Mouse (Mus musculus): ENCODE measurements around the gene Fgd4. TPM values are rescaled to one million over a fixed set of nuclear protein-coding genes. Genes with fewer than 3 reads are reported as not detected.
"Not testable (repeated sequence)": the region's sequence is repeated elsewhere in the genome, so short reads cannot be mapped to it uniquely, and the experiment has no call there.

Fgd4 gene
- polyA plus RNA-seq, 1 experiment from 2014 or later: 16.2 TPM

DNA sequence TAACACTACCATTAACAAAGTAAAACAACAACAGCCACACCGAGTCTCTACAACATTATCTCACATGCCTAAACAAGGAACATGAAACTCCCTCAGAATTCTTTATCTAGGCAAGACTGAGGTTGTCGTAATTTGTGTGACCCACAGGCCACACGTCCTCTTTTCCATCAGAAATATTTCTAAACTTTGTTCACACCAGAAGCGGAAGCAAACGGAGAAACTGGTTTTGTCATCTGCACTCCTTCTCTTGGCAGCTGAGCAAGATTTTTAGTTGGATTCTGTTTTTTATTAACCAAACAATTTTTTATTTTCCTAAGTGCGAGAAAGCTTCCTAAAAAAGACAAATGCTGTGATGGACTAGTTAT is 73.6 kb downstream of the Fgd4 start:
- no peak for ATAC-seq (ENCODE audit: low FRiP score, low TSS enrichment)
- peak overlapping the region; percentile 57; the same call in 1 of the 2 replicates for H3K27ac ChIP-seq (ENCODE audit: low read depth, low read length)
- H3K4me3 ChIP-seq (ENCODE audit: low read length): no peak overlapping the region
- 45% methylated on average over 6 of the region's 6 CpGs for WGBS
- H3K27me3 ChIP-seq (ENCODE audit: control insufficient read depth, insufficient read depth, low read length): no peaks in the 10 kb centered on the region
- H3K36me3 ChIP-seq (ENCODE audit: control insufficient read depth, insufficient read depth, low read length): no peaks in the 10 kb centered on the region
- peaks cover 5% of the 10 kb centered on the region; the same call in 1 of the 2 replicates for H3K4me1 ChIP-seq (ENCODE audit: control insufficient read depth, insufficient read depth, low read length)
- H3K9ac ChIP-seq (ENCODE audit: low read depth, low read length): no peak overlapping the region
- H3K4me2 ChIP-seq (replicated peaks; ENCODE audit: low read depth, low read length): no peak overlapping the region; the same call in 1 of the 2 replicates
- no peaks in the 10 kb centered on the region for H3K9me3 ChIP-seq (ENCODE audit: control insufficient read depth, low read length)

DNA sequence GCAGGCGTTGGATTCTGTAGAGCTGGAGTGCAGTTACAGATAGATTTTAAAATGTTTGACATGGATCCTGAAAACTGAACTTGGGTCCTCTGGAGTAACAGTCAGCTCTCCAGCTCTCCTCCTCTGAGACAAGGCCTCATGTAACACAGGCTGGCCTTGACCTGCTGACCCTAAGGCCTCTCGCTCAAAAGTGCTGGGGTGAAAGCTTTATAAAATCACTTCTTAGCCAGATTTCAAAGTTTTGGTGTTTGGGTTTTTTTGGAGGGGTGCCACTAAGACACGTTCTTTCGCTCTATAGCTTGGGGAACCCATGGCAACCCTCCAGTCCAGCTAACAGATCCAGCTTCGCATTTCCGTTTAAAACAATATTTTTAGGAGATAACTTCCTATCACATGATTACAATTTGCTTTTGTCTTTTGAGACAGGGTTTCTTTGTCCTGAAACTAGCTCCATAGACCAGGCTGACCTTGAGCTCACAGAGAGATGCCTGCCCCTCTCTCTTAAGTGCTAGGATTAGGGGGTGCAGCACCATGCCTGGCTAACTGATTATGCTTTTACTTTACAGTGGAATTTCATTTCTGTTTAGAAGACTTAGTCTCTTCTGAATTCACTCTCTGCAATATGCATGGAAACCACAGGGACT is 74.1 kb downstream of the Fgd4 start:
- Histone ChIP-seq H3K27ac (ENCODE audit: low read depth, low read length) (peak overlapping the region; percentile 57; the same call in 1 of the 2 replicates), H3K9ac (ENCODE audit: low read depth, low read length) (no peak overlapping the region), H3K27me3 (ENCODE audit: control insufficient read depth, insufficient read depth, low read length) (no peaks in the 10 kb centered on the region), H3K4me3 (ENCODE audit: low read length) (no peak overlapping the region), H3K36me3 (ENCODE audit: control insufficient read depth, insufficient read depth, low read length) (no peaks in the 10 kb centered on the region), H3K4me1 (ENCODE audit: control insufficient read depth, insufficient read depth, low read length) (peaks cover 5% of the 10 kb centered on the region; the same call in 1 of the 2 replicates), H3K9me3 (ENCODE audit: control insufficient read depth, low read length) (no peaks in the 10 kb centered on the region), H3K4me2 (replicated peaks; ENCODE audit: low read depth, low read length) (no peak overlapping the region; the same call in 1 of the 2 replicates)
- ATAC-seq (ENCODE audit: low FRiP score, low TSS enrichment): no peak
- 70% methylated on average over 6 of the region's 6 CpGs for WGBS

- ATAC-seq (ENCODE audit: low FRiP score, low TSS enrichment): no peak
- no peak overlapping the region for H3K4me3 ChIP-seq (ENCODE audit: low read length)
- WGBS: 72% methylated on average over 3 of the region's 3 CpGs
- no peak overlapping the region for H3K4me2 ChIP-seq (replicated peaks; ENCODE audit: low read depth, low read length)
- no peak overlapping the region for H3K9ac ChIP-seq (ENCODE audit: low read depth, low read length)
- no peaks in the 10 kb centered on the region for H3K36me3 ChIP-seq (ENCODE audit: control insufficient read depth, insufficient read depth, low read length)
- H3K4me1 ChIP-seq (ENCODE audit: control insufficient read depth, insufficient read depth, low read length): peaks cover 5% of the 10 kb centered on the region; the same call in 1 of the 2 replicates
- no peaks in the 10 kb centered on the region for H3K27me3 ChIP-seq (ENCODE audit: control insufficient read depth, insufficient read depth, low read length)
- no peak overlapping the region for H3K27ac ChIP-seq (ENCODE audit: low read depth, low read length)
- no peaks in the 10 kb centered on the region for H3K9me3 ChIP-seq (ENCODE audit: control insufficient read depth, low read length)
Observed at GRCm38 (mm10) chr16:16525266-16525904, 75.0 kb downstream of the Fgd4 start.

- H3K4me1 ChIP-seq (ENCODE audit: control insufficient read depth, insufficient read depth, low read length): peaks cover 5% of the 10 kb centered on the region; the same call in 1 of the 2 replicates
- ATAC-seq (ENCODE audit: low FRiP score, low TSS enrichment): no peak
- H3K27me3 ChIP-seq (ENCODE audit: control insufficient read depth, insufficient read depth, low read length): no peaks in the 10 kb centered on the region
- no peaks in the 10 kb centered on the region for H3K36me3 ChIP-seq (ENCODE audit: control insufficient read depth, insufficient read depth, low read length)
- H3K4me3 ChIP-seq (ENCODE audit: low read length): no peak overlapping the region
- H3K4me2 ChIP-seq (replicated peaks; ENCODE audit: low read depth, low read length): no peak overlapping the region
- 77% methylated on average over 2 of the region's 2 CpGs for WGBS
- no peak overlapping the region for H3K9ac ChIP-seq (ENCODE audit: low read depth, low read length)
- H3K27ac ChIP-seq (ENCODE audit: low read depth, low read length): no peak overlapping the region
- H3K9me3 ChIP-seq (ENCODE audit: control insufficient read depth, low read length): no peaks in the 10 kb centered on the region
Observed at GRCm38 (mm10) chr16:16523632-16524031, 76.7 kb downstream of the Fgd4 start.

- not testable (repeated sequence) for ATAC-seq (ENCODE audit: low FRiP score, low TSS enrichment); H3K9ac ChIP-seq (ENCODE audit: low read depth, low read length); H3K4me1 ChIP-seq (ENCODE audit: control insufficient read depth, insufficient read depth, low read length); H3K9me3 ChIP-seq (ENCODE audit: control insufficient read depth, low read length); H3K27me3 ChIP-seq (ENCODE audit: control insufficient read depth, insufficient read depth, low read length); H3K36me3 ChIP-seq (ENCODE audit: control insufficient read depth, insufficient read depth, low read length); H3K4me3 ChIP-seq (ENCODE audit: low read length); H3K4me2 ChIP-seq (replicated peaks; ENCODE audit: low read depth, low read length); H3K27ac ChIP-seq (ENCODE audit: low read depth, low read length)
- 78% methylated on average over 2 of the region's 2 CpGs for WGBS
Observed at GRCm38 (mm10) chr16:16522869-16523268, 77.5 kb downstream of the Fgd4 start.

DNA sequence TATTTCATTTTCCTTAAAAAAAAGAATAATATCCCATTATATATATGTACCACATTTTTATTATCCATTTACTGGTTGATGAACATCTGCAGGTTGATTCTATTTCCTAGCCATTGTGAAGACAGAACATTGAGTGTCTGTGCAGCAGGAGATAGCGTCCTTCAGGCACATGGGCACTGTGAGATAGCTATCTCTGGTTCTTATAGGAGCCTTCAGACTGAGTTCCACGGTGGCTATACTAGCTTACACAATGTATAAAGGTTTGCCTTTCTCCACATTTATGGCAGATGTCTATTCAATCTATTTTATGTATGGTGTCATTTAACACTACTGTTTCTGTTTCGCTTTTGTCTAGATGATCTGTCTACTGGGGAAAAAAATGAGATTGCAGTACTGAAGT is 98.9 kb downstream of the Fgd4 start:
- no peak overlapping the region for H3K9ac ChIP-seq (ENCODE audit: low read depth, low read length)
- ATAC-seq (ENCODE audit: low FRiP score, low TSS enrichment): no peak
- no peaks in the 10 kb centered on the region for H3K9me3 ChIP-seq (ENCODE audit: control insufficient read depth, low read length)
- no peak overlapping the region for H3K4me3 ChIP-seq (ENCODE audit: low read length)
- H3K27me3 ChIP-seq (ENCODE audit: control insufficient read depth, insufficient read depth, low read length): no peaks in the 10 kb centered on the region
- H3K27ac ChIP-seq (ENCODE audit: low read depth, low read length): no peak overlapping the region
- H3K4me1 ChIP-seq (ENCODE audit: control insufficient read depth, insufficient read depth, low read length): no peaks in the 10 kb centered on the region
- H3K36me3 ChIP-seq (ENCODE audit: control insufficient read depth, insufficient read depth, low read length): peaks cover 3% of the 10 kb centered on the region; the same call in 1 of the 2 replicates
- WGBS: 87% methylated on average over 3 of the region's 3 CpGs
- H3K4me2 ChIP-seq (replicated peaks; ENCODE audit: low read depth, low read length): no peak overlapping the region

DNA sequence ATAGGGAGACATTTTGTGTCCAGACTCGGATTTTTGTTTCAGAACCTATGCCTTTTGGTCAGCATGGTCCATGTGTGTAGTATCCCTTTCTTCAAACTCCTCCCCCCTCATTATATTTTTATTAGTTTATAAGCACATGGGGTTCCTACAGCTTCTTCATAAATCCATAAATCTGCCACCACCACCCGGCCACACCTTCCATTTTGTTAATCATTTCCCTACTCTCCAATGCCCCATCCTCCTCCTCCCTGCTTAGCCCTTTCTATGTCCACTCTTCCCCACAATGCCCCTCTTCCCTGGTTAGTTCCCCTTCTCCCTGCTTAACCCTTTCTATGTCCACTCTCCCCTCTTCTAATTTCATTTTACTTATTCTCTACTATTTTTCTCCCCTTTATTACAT is 99.4 kb downstream of the Fgd4 start:
- ATAC-seq (ENCODE audit: low FRiP score, low TSS enrichment): no peak
- Histone ChIP-seq H3K27me3 (ENCODE audit: control insufficient read depth, insufficient read depth, low read length) (no peaks in the 10 kb centered on the region), H3K4me3 (ENCODE audit: low read length) (no peak overlapping the region), H3K36me3 (ENCODE audit: control insufficient read depth, insufficient read depth, low read length) (peaks cover 3% of the 10 kb centered on the region; the same call in 1 of the 2 replicates), H3K27ac (ENCODE audit: low read depth, low read length) (no peak overlapping the region), H3K9ac (ENCODE audit: low read depth, low read length) (no peak overlapping the region), H3K9me3 (ENCODE audit: control insufficient read depth, low read length) (no peaks in the 10 kb centered on the region), H3K4me2 (replicated peaks; ENCODE audit: low read depth, low read length) (no peak overlapping the region), H3K4me1 (ENCODE audit: control insufficient read depth, insufficient read depth, low read length) (no peaks in the 10 kb centered on the region)
- WGBS: 73% methylated on average over 2 of the region's 2 CpGs

DNA sequence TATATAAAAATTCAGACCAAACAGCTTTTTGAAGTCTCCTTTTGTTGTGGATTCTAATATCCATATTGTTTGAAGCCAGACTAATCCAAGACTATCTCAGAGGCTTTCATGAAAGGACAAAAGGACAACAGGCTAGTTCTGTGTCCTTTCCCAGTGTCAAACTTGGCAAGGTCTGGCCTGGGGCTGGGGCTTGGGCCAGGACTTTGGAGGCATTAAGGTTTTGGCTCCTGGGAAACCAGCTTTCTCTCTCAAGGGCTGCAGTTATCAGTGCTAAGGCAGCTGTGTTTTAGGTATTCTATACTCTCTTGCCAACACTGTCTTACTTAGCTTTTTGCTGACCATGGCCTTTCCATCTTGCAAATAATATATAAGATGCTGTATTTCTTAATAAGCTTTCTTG is 101.6 kb downstream of the Fgd4 start:
- no peak for ATAC-seq (ENCODE audit: low FRiP score, low TSS enrichment)
- no peak overlapping the region for H3K27ac ChIP-seq (ENCODE audit: low read depth, low read length)
- no peak overlapping the region for H3K4me3 ChIP-seq (ENCODE audit: low read length)
- no peaks in the 10 kb centered on the region for H3K4me1 ChIP-seq (ENCODE audit: control insufficient read depth, insufficient read depth, low read length)
- no peak overlapping the region for H3K9ac ChIP-seq (ENCODE audit: low read depth, low read length)
- H3K36me3 ChIP-seq (ENCODE audit: control insufficient read depth, insufficient read depth, low read length): peaks cover under 1% of the 10 kb centered on the region; the same call in 1 of the 2 replicates
- no peak overlapping the region for H3K4me2 ChIP-seq (replicated peaks; ENCODE audit: low read depth, low read length)
- no peaks in the 10 kb centered on the region for H3K9me3 ChIP-seq (ENCODE audit: control insufficient read depth, low read length)
- H3K27me3 ChIP-seq (ENCODE audit: control insufficient read depth, insufficient read depth, low read length): no peaks in the 10 kb centered on the region

DNA sequence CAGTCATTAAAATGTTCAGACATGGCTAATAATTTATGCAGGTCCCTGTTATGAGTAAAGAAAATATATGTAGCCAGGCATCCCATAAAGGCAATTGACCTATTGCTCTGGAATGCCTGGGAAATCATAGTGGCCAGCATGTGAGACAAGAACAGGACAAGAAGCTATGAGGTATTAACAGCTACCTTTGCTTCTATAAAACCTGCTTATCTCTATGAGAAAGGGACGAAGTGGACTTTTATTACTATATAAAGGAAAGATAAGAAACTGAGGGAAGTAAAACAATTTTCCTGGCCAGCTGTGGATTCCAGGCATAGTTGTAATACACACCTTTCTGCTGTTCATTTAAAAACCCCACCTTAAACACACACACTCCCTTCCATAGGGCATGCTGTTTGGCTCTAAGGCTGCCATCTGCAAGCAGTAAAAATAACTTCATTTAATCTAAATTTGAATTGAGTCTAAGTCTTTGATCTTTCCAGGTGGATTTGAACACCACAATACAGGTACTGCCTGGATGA is 114.8 kb downstream of the Fgd4 start:
- H3K9ac ChIP-seq (ENCODE audit: low read depth, low read length): no peak overlapping the region
- ATAC-seq (ENCODE audit: low FRiP score, low TSS enrichment): no peak
- H3K36me3 ChIP-seq (ENCODE audit: control insufficient read depth, insufficient read depth, low read length): peaks cover 7% of the 10 kb centered on the region; the same call in 1 of the 2 replicates
- H3K4me3 ChIP-seq (ENCODE audit: low read length): no peak overlapping the region
- H3K4me1 ChIP-seq (ENCODE audit: control insufficient read depth, insufficient read depth, low read length): no peaks in the 10 kb centered on the region
- no peak overlapping the region for H3K27ac ChIP-seq (ENCODE audit: low read depth, low read length)
- 83% methylated on average over 1 of the region's 1 CpGs for WGBS
- H3K27me3 ChIP-seq (ENCODE audit: control insufficient read depth, insufficient read depth, low read length): no peaks in the 10 kb centered on the region
- H3K9me3 ChIP-seq (ENCODE audit: control insufficient read depth, low read length): no peaks in the 10 kb centered on the region
- no peak overlapping the region for H3K4me2 ChIP-seq (replicated peaks; ENCODE audit: low read depth, low read length)
